Mouse (Mus musculus) bone marrow, adult 2 months (tissue): ENCODE data around the gene Pola1.

Experiments
- CTCF ChIP-seq: fragments of 200-500 bp; IDR thresholded peaks from 2 replicates; pipeline ENCODE4 v1.5.1; 2011; ENCODE audit warnings: low read length, control low read depth; ENCODE audit not compliant: control insufficient read depth, insufficient read depth
- POLR2A ChIP-seq: fragments of 200-500 bp; IDR thresholded peaks from 2 replicates; pipeline ENCODE4 v1.6.1; 2011; ENCODE audit warnings: low read depth, mild to moderate bottlenecking, control low read depth, low read length, borderline replicate concordance; ENCODE audit not compliant: control insufficient read depth

- TF ChIP-seq POLR2A (peak; percentile 45; the same call in 1 of the 2 replicates), CTCF (no peak)
Measured at GRCm38 (mm10) chrX:93631657-93632449, at the start of gene Pola1.
